Mouse (Mus musculus) lung, embryonic 14.5 days (tissue): ENCODE data around the gene Lrrc1. TPM values are rescaled to one million over a fixed set of nuclear protein-coding genes. Genes with fewer than 3 reads are reported as not detected.

Experiments used
- ATAC-seq: fragments of 200-750 bp; cut with Nextera tagmentation; 2 replicates; pipeline ENCODE4 v1.8.0; 2017; ENCODE audit warnings: mild to moderate bottlenecking, moderate TSS enrichment, moderate library complexity; ENCODE audit not compliant: insufficient read depth
- DNase-seq: peaks from one replicate; pipeline ENCODE4 v3.0.0-alpha.2; 2015
- H3K27ac ChIP-seq: fragments of 300-500 bp; sonication (generic); 2 replicates; pipeline ENCODE4 v1.5.1; 2014; ENCODE audit warnings: low read depth, mild to moderate bottlenecking, moderate library complexity
- H3K27me3 ChIP-seq: fragments of 300-500 bp; sonication (generic); 2 replicates; pipeline ENCODE4 v1.6.1; 2014; ENCODE audit warnings: low read length, control low read depth; ENCODE audit not compliant: insufficient read depth
- H3K36me3 ChIP-seq: fragments of 300-500 bp; sonication (generic); 2 replicates; pipeline ENCODE4 v1.6.1; 2014; ENCODE audit warnings: control low read depth; ENCODE audit not compliant: insufficient read depth
- H3K4me1 ChIP-seq: fragments of 300-500 bp; sonication (generic); 2 replicates; pipeline ENCODE4 v1.6.1; 2014; ENCODE audit warnings: antibody characterized with exemption, control low read depth; ENCODE audit not compliant: insufficient read depth
- H3K4me2 ChIP-seq: fragments of 300-500 bp; sonication (generic); 2 replicates; pipeline ENCODE4 v1.6.1; 2014; ENCODE audit warnings: mild to moderate bottlenecking
- H3K4me3 ChIP-seq: fragments of 300-500 bp; sonication (generic); 2 replicates; pipeline ENCODE4 v1.5.1; 2014; ENCODE audit warnings: low read depth, low read length
- H3K9ac ChIP-seq: fragments of 300-500 bp; sonication (generic); 2 replicates; pipeline ENCODE4 v1.6.1; 2014
- H3K9me3 ChIP-seq: fragments of 300-500 bp; sonication (generic); 2 replicates; pipeline ENCODE4 v1.6.1; 2016; ENCODE audit warnings: low read depth, low read length, control low read depth
- CTCF ChIP-seq: IDR thresholded peaks from 2 replicates; pipeline ENCODE4 v1.5.1; 2016; ENCODE audit warnings: antibody characterized with exemption, low read depth
- whole genome bisulfite sequencing: fragments of 180-500 bp; shearing (Covaris S2); extraction: QIAGEN DNeasy Blood & Tissue Kit; methylation state at CpG from one replicate; pipeline ENCODE4 v1.1.7; 2014; 5-methylcytosine and 5-hydroxymethylcytosine counted together
- polyA plus RNA-seq: library from polyadenylated mRNA; unstranded; fragments of >200 nt; fragmentation: Nextera tagmentation; extraction: Ambion mirVana; gene quantifications from 2 replicates; pipeline ENCODE4 v1.2.1, GENCODE M21; 2014

The Lrrc1 gene
- polyA plus RNA-seq = 9.3 and 9.5 TPM in 2 replicates

DNA sequence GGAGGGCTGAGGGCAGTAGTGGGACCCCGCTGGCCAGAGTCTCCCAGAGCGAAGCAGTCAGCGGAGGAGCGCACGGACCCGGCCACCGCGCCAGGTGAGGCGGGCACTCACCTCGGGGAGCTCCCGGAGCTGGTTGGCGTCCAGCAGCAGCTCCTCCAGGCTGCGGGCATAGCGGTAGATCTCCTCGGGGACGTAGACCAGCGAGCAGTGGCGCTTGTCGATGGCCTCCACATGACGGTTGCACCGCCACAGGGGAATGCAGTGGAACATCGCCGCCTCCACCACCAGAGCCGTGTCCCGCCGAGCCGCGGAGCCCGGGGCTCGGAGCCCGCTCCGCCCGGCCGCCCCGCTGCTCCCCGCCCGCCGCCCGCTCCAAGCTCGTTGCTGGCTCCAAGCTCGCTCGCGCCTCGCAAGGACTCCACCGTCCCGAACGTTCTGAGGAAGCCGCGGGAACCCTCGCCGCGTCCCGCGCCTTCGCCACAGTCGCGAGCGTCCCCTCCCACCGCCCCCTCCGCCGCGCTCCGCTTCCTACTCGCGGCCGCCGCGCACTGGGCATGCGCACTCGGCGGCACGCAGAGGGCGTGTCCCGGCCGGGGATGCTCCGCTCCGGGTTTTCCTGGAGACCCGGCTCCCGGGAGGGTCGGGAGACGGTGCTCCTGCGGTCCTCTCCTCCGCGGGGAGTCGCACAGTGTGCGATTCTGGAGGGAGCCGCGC lies at the start of gene Lrrc1:
TSS of gene Lrrc1 (minus strand) at position 517 of the 714 bp plus-strand sequence.
- Histone ChIP-seq H3K4me2 (peak within 1 kb of the TSS; percentile 94), H3K9me3 (no peaks in the 10 kb centered on the region), H3K27ac (peak within 1 kb of the TSS; percentile 84), H3K4me3 (peak within 1 kb of the TSS; percentile 71), H3K27me3 (no peaks in the 10 kb centered on the region), H3K4me1 (no peaks in the 10 kb centered on the region), H3K9ac (peak within 1 kb of the TSS; percentile 62), H3K36me3 (no peaks in the 10 kb centered on the region)
- WGBS = under 1% methylated on average over 56 of the region's 88 CpGs
- TF ChIP-seq CTCF = no peak
- ATAC-seq (peak; percentile 88), DNase-seq (peak; percentile 95)

DNA sequence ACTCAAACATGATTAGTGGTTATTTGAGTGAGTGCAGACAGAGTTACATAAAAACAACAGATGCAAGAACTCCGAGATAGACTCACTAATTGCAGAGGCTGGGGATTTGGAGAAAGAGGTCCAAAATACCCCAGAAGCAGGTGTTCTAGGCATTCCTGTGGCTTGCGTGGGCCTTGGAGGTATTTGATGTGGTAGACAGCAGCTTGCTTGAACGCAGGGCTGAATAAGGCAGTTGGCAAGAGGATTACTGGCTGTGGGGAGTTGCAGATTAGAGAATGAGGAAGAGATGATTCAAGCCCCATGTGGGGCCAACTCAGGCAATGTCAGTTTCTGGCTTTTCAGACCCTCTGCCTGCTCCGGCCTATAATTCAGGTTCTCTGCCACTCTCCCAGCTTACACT lies 47.8 kb upstream of the Lrrc1 start:
- 50% methylated on average over 4 of the region's 4 CpGs for WGBS

DNA sequence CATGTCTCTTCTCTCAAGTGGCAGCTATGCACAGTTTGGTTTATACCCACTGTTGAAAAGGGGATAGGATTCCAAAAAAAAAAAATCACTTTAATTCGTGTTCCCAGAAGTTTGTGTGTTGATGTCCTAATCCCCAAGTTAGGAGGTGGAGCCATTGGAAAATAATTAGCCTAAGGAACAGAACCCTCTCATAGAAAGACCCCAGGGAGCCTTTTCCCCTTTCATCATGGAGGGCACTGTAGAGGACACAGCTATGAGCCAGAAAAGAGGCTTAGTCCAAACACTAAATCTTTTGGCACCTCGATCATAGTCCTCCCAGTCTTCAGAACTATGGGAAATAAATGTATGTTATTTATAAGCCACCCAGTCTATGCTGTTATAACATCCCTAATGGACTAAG lies 44.8 kb upstream of the Lrrc1 start:
- 33% methylated on average over 2 of the region's 2 CpGs for WGBS
- Histone ChIP-seq H3K27ac (no peak overlapping the region), H3K9ac (no peak overlapping the region), H3K4me1 (no peaks in the 10 kb centered on the region), H3K36me3 (no peaks in the 10 kb centered on the region), H3K4me3 (no peak overlapping the region), H3K27me3 (no peaks in the 10 kb centered on the region), H3K4me2 (no peak overlapping the region), H3K9me3 (no peaks in the 10 kb centered on the region)
- ATAC-seq (no peak), DNase-seq (no peak)
- TF ChIP-seq CTCF = no peak

More for the DNA sequence above, 47.8 kb upstream of the Lrrc1 start:
- no peak for TF ChIP-seq CTCF
- no peak for ATAC-seq
- DNase-seq = no peak
- Histone ChIP-seq H3K36me3 (no peaks in the 10 kb centered on the region), H3K9ac (no peak overlapping the region), H3K27ac (no peak overlapping the region), H3K4me3 (no peak overlapping the region), H3K4me2 (no peak overlapping the region), H3K9me3 (no peaks in the 10 kb centered on the region), H3K27me3 (no peaks in the 10 kb centered on the region), H3K4me1 (no peaks in the 10 kb centered on the region)

DNA sequence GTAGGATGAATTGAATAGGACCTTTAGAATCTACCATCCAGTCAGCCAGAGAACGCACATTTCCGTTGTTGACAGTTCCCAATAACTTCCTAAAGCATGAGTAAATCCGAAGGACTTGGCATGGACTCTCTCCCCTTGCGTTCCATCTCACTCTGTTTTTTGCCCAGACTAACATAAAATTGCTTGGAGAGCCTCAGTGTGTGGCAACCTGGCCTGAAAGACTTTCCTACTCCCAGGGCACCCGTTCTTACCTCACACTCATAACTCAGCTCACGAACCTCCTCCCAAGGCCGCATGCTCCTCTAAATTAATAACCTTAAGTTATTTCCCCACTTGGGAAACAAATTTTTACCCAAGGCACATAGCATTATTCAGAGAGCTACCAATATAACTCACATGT lies 42.9 kb upstream of the Lrrc1 start:
- Histone ChIP-seq H3K9me3 (no peaks in the 10 kb centered on the region), H3K9ac (no peak overlapping the region), H3K4me1 (no peaks in the 10 kb centered on the region), H3K27ac (no peak overlapping the region), H3K4me3 (no peak overlapping the region), H3K36me3 (no peaks in the 10 kb centered on the region), H3K27me3 (no peaks in the 10 kb centered on the region), H3K4me2 (no peak overlapping the region)
- no peak for TF ChIP-seq CTCF
- DNase-seq (no peak), ATAC-seq (no peak)
- 87% methylated on average over 7 of the region's 7 CpGs for WGBS

DNA sequence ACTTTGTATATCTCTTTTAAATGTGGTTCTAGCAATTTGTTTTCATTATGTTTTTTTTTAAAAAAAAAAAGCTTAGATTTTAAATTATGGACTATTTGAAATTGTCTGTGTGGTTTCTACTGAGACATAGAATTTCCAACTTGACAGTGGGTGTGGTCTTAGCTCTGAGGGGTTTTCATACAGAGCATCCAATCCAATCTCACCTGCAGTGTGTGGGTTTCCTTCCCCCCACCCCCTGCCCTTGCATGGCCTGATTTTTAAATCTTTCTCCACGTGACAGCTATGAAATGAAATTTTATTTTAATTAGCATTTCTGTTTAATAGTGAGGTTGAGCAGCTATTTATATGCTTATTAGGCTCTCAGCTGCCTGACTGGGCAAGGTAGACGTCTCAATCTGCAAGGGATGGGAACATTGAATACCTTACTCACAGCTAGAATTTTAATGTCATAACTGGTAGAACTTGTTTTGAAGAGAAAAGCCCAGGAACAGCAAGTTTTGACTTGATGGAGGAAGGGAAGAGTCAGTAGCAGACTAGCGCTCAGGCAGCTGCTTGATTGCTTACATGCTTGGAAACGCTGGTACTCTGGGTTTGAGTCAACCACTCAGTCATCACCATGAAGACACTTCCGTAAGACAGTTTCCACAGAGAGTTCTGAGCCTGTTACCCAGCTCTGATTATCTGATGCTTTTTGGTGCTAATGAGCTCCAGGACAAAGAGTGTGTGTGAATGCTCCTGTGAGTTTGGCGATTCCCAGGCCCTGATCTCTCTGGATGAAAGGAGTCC lies 42.3 kb upstream of the Lrrc1 start:
- no peaks in the 10 kb centered on the region for H3K9me3 ChIP-seq
- no peak overlapping the region for H3K4me3 ChIP-seq
- H3K27me3 ChIP-seq = no peaks in the 10 kb centered on the region
- no peaks in the 10 kb centered on the region for H3K4me1 ChIP-seq
- ATAC-seq (no peak), DNase-seq (no peak)
- TF ChIP-seq CTCF = no peak
- H3K36me3 ChIP-seq = no peaks in the 10 kb centered on the region
- 63% methylated on average over 6 of the region's 6 CpGs for WGBS
- H3K9ac ChIP-seq = no peak overlapping the region
- no peak overlapping the region for H3K27ac ChIP-seq
- no peak overlapping the region for H3K4me2 ChIP-seq

DNA sequence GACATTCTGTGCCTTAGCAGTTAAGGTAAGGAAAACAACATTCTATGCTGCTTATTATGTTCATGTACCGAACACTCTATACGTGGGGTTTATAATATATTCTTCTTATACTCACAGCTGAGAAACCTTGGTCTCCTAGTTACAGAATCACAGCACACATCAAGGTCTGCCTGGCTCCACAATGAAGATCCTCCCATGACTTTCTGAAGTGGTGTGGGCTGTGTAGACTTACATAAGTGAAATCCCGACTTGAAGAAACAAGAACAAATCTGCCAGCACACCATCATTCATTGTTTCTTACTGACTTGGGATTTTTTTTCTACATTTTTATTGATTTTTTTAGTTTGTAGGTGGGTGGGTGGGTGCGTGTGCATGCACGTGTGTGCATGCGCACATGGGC lies 40.1 kb upstream of the Lrrc1 start:
- Histone ChIP-seq H3K9me3 (no peaks in the 10 kb centered on the region), H3K4me1 (no peaks in the 10 kb centered on the region), H3K27me3 (no peaks in the 10 kb centered on the region), H3K9ac (no peak overlapping the region), H3K4me3 (no peak overlapping the region), H3K27ac (no peak overlapping the region), H3K4me2 (no peak overlapping the region), H3K36me3 (no peaks in the 10 kb centered on the region)
- no peak for TF ChIP-seq CTCF
- DNase-seq (no peak), ATAC-seq (no peak)
- WGBS = 85% methylated on average over 6 of the region's 6 CpGs

DNA sequence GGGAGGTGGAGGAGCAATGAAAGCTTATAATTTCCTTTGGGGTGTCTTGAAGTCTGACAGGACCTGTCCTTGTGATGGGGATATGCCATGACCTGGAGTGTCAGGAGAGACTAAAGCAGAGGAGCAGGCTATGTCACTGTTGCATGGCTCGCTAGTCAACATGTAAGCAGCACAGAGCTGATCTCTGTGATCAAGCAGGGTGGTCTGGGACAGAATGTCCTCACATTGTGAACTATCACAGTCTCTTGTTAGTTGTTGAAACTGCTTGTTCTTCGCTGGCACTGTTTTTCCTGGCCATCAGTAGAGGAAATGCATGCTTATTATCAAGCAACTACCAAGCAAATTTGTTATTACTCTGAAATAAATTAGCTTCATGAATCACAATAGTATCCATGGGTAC lies 38.6 kb upstream of the Lrrc1 start:
- DNase-seq = no peak
- H3K27me3 ChIP-seq = no peaks in the 10 kb centered on the region
- WGBS = 70% methylated on average over 2 of the region's 2 CpGs
- no peaks in the 10 kb centered on the region for H3K36me3 ChIP-seq
- no peaks in the 10 kb centered on the region for H3K4me1 ChIP-seq
- H3K27ac ChIP-seq = no peak overlapping the region
- no peak for ATAC-seq
- no peak overlapping the region for H3K4me2 ChIP-seq
- TF ChIP-seq CTCF = no peak
- no peak overlapping the region for H3K4me3 ChIP-seq
- no peak overlapping the region for H3K9ac ChIP-seq
- H3K9me3 ChIP-seq = no peaks in the 10 kb centered on the region
